Mouse (Mus musculus): Measurements from ENCODE around the gene Atp9a. TPM values are rescaled to one million over a fixed set of nuclear protein-coding genes. Genes with fewer than 3 reads are reported as not detected.

Atp9a gene
- polyA plus RNA-seq, 1 experiment, result 56.0 TPM

- TF ChIP-seq POLR2A (IDR thresholded peaks at IDR 0.05; ENCODE audit: low read depth, low read length) (no peak), CTCF (conservative IDR thresholded peaks at IDR 0.05; ENCODE audit: insufficient read depth, insufficient read length, low read depth, low read length) (no peak)
- Histone ChIP-seq H3K27me3 (replicated peaks; ENCODE audit: control insufficient read depth, insufficient read depth, low read length) (peaks cover 5% of the 10 kb centered on the region; the same call in 1 of the 2 replicates), H3K4me1 (ENCODE audit: control insufficient read depth, insufficient read depth, low read length) (0 out of 2 replicates have a peak, but pooled peaks cover 4% of the 10 kb centered on the region), H3K36me3 (ENCODE audit: control insufficient read depth, insufficient read depth, low read length) (no peaks in the 10 kb centered on the region), H3K4me3 (ENCODE audit: insufficient read depth, low read depth, low read length) (peak within 1 kb of the TSS; percentile 2), H3K27ac (ENCODE audit: insufficient read depth, low read depth, low read length) (no peak within 1 kb of the TSS)
- DNase-seq, result peak; percentile 87
- 2% methylated on average over 56 of the region's 56 CpGs for WGBS
Measured at GRCm38 (mm10) chr2:168601491-168602386, 140.5 kb downstream of the Atp9a start, which contains the start of gene Nfatc2. Gene Nfatc2, minus strand, starts transcription at chr2:168601657.

GRCm38 (mm10) chr2:168600750-168601490, 141.3 kb downstream of the Atp9a start:
- TF ChIP-seq POLR2A (IDR thresholded peaks at IDR 0.05; ENCODE audit: low read depth, low read length) (no peak), CTCF (conservative IDR thresholded peaks at IDR 0.05; ENCODE audit: insufficient read depth, insufficient read length, low read depth, low read length) (no peak)
- H3K4me3 ChIP-seq (ENCODE audit: insufficient read depth, low read depth, low read length), result peak overlapping the region; percentile 2; the same call in 1 of the 2 replicates
- H3K27ac ChIP-seq (ENCODE audit: insufficient read depth, low read depth, low read length), result no peak overlapping the region
- no peaks in the 10 kb centered on the region for H3K36me3 ChIP-seq (ENCODE audit: control insufficient read depth, insufficient read depth, low read length)
- 0 out of 2 replicates have a peak, but pooled peaks cover 4% of the 10 kb centered on the region for H3K4me1 ChIP-seq (ENCODE audit: control insufficient read depth, insufficient read depth, low read length)
- 4% methylated on average over 32 of the region's 32 CpGs for WGBS
- H3K27me3 ChIP-seq (replicated peaks; ENCODE audit: control insufficient read depth, insufficient read depth, low read length), result peaks cover 5% of the 10 kb centered on the region; the same call in 1 of the 2 replicates
- DNase-seq, result no peak

- Histone ChIP-seq H3K4me1 (ENCODE audit: control insufficient read depth, insufficient read depth, low read length) (0 out of 2 replicates have a peak, but pooled peaks cover under 1% of the 10 kb centered on the region), H3K27ac (ENCODE audit: insufficient read depth, low read depth, low read length) (no peak overlapping the region), H3K36me3 (ENCODE audit: control insufficient read depth, insufficient read depth, low read length) (no peaks in the 10 kb centered on the region), H3K4me3 (ENCODE audit: insufficient read depth, low read depth, low read length) (no peak overlapping the region), H3K27me3 (replicated peaks; ENCODE audit: control insufficient read depth, insufficient read depth, low read length) (no peaks in the 10 kb centered on the region; the same call in 1 of the 2 replicates)
- DNase-seq, result no peak
- no peak for TF ChIP-seq POLR2A (IDR thresholded peaks at IDR 0.05; ENCODE audit: low read depth, low read length)
- TF ChIP-seq CTCF (conservative IDR thresholded peaks at IDR 0.05; ENCODE audit: insufficient read depth, insufficient read length, low read depth, low read length), result no peak
- WGBS, result 85% methylated on average over 7 of the region's 7 CpGs
Measured at GRCm38 (mm10) chr2:168595693-168596092, 146.5 kb downstream of the Atp9a start.

- WGBS, result 66% methylated on average over 6 of the region's 6 CpGs
- no peaks in the 10 kb centered on the region for H3K27me3 ChIP-seq (replicated peaks; ENCODE audit: control insufficient read depth, insufficient read depth, low read length)
- no peaks in the 10 kb centered on the region for H3K36me3 ChIP-seq (ENCODE audit: control insufficient read depth, insufficient read depth, low read length)
- DNase-seq, result peak; percentile 61
- H3K4me3 ChIP-seq (ENCODE audit: insufficient read depth, low read depth, low read length), result no peak overlapping the region
- peaks cover 5% of the 10 kb centered on the region; the same call in 1 of the 2 replicates for H3K4me1 ChIP-seq (ENCODE audit: control insufficient read depth, insufficient read depth, low read length)
- TF ChIP-seq POLR2A (IDR thresholded peaks at IDR 0.05; ENCODE audit: low read depth, low read length), result no peak
- no peak for TF ChIP-seq CTCF (conservative IDR thresholded peaks at IDR 0.05; ENCODE audit: insufficient read depth, insufficient read length, low read depth, low read length)
- H3K27ac ChIP-seq (ENCODE audit: insufficient read depth, low read depth, low read length), result no peak overlapping the region
Measured at GRCm38 (mm10) chr2:168593676-168594075, 148.5 kb downstream of the Atp9a start.

- Histone ChIP-seq H3K27me3 (replicated peaks; ENCODE audit: control insufficient read depth, insufficient read depth, low read length) (no peaks in the 10 kb centered on the region), H3K4me3 (ENCODE audit: insufficient read depth, low read depth, low read length) (no peak overlapping the region), H3K4me1 (ENCODE audit: control insufficient read depth, insufficient read depth, low read length) (peaks cover 5% of the 10 kb centered on the region; the same call in 1 of the 2 replicates), H3K36me3 (ENCODE audit: control insufficient read depth, insufficient read depth, low read length) (no peaks in the 10 kb centered on the region), H3K27ac (ENCODE audit: insufficient read depth, low read depth, low read length) (no peak overlapping the region)
- peak; percentile 24 for DNase-seq
- TF ChIP-seq POLR2A (IDR thresholded peaks at IDR 0.05; ENCODE audit: low read depth, low read length), result no peak
- no peak for TF ChIP-seq CTCF (conservative IDR thresholded peaks at IDR 0.05; ENCODE audit: insufficient read depth, insufficient read length, low read depth, low read length)
- 66% methylated on average over 5 of the region's 5 CpGs for WGBS
Measured at GRCm38 (mm10) chr2:168593004-168593403, 149.2 kb downstream of the Atp9a start.

GRCm38 (mm10) chr2:168591076-168591475, 151.1 kb downstream of the Atp9a start:
- Histone ChIP-seq H3K36me3 (ENCODE audit: control insufficient read depth, insufficient read depth, low read length) (no peaks in the 10 kb centered on the region), H3K4me3 (ENCODE audit: insufficient read depth, low read depth, low read length) (no peak overlapping the region), H3K4me1 (ENCODE audit: control insufficient read depth, insufficient read depth, low read length) (peaks cover 5% of the 10 kb centered on the region; the same call in 1 of the 2 replicates), H3K27me3 (replicated peaks; ENCODE audit: control insufficient read depth, insufficient read depth, low read length) (no peaks in the 10 kb centered on the region), H3K27ac (ENCODE audit: insufficient read depth, low read depth, low read length) (no peak overlapping the region)
- TF ChIP-seq POLR2A (IDR thresholded peaks at IDR 0.05; ENCODE audit: low read depth, low read length), result no peak
- no peak for TF ChIP-seq CTCF (conservative IDR thresholded peaks at IDR 0.05; ENCODE audit: insufficient read depth, insufficient read length, low read depth, low read length)
- no peak for DNase-seq
- 87% methylated on average over 2 of the region's 2 CpGs for WGBS
